Mouse (Mus musculus): ENCODE data around the gene Psma4. TPM values are rescaled to one million over a fixed set of nuclear protein-coding genes. Genes with fewer than 3 reads are reported as not detected.
A peak's percentile ranks its signal among the peaks of the same experiment; 100 is the strongest.
"Not testable (repeated sequence)": the region's sequence is repeated elsewhere in the genome, so short reads cannot be mapped to it uniquely, and the experiment has no call there.

Psma4 gene
- 100 to 1,000 TPM; 158 to 161 TPM for total RNA-seq (2021)

GRCm38 (mm10) chr9:54950575-54951321 is at the start of gene Psma4, which contains the start of gene AY074887:
Psma4 (plus strand) TSS chr9:54950790.
AY074887 (minus strand) TSS chr9:54950998.
- peak; percentile 95 for DNase-seq

GRCm38 (mm10) chr9:54909446-54909845 is 41.1 kb upstream of the Psma4 start:
- DNase-seq, result no peak

- DNase-seq, result no peak
These were observed 35.0 kb upstream of the Psma4 start for GRCm38 (mm10) chr9:54915576-54915975.

- DNase-seq, result no peak
These were observed 34.2 kb upstream of the Psma4 start for GRCm38 (mm10) chr9:54916401-54916800.

GRCm38 (mm10) chr9:54917010-54917677 is 33.4 kb upstream of the Psma4 start, which contains the start of gene Hykk:
Hykk (plus strand) TSS chr9:54917283.
- peak; percentile 90 for DNase-seq

- no peak for DNase-seq
These were observed 32.4 kb upstream of the Psma4 start for GRCm38 (mm10) chr9:54918191-54918590.

GRCm38 (mm10) chr9:54918781-54919180 is 31.8 kb upstream of the Psma4 start:
- DNase-seq, result no peak

- DNase-seq, result no peak
These were observed 30.6 kb upstream of the Psma4 start for GRCm38 (mm10) chr9:54919946-54920345.

GRCm38 (mm10) chr9:54930741-54931140 is 19.8 kb upstream of the Psma4 start:
- no peak for DNase-seq

GRCm38 (mm10) chr9:54931765-54932164 is 18.8 kb upstream of the Psma4 start:
- no peak for DNase-seq

- DNase-seq, result no peak
These were observed 18.2 kb upstream of the Psma4 start for GRCm38 (mm10) chr9:54932379-54932778.

GRCm38 (mm10) chr9:54942071-54942470 is 8.5 kb upstream of the Psma4 start:
- no peak for DNase-seq

- no peak for DNase-seq
These were observed 6.1 kb upstream of the Psma4 start for GRCm38 (mm10) chr9:54944467-54944866.

- no peak for DNase-seq
These were observed 4.3 kb upstream of the Psma4 start for GRCm38 (mm10) chr9:54946256-54946655.

- no peak for DNase-seq
These were observed 1.1 kb upstream of the Psma4 start for GRCm38 (mm10) chr9:54949465-54949864.

- DNase-seq, result not testable (repeated sequence)
These were observed 428 bp upstream of the Psma4 start for GRCm38 (mm10) chr9:54950162-54950561.

- no peak for DNase-seq
These were observed 10.5 kb downstream of the Psma4 start for GRCm38 (mm10) chr9:54961059-54961458.

GRCm38 (mm10) chr9:54963669-54964068 is 13.1 kb downstream of the Psma4 start:
- no peak for DNase-seq

- no peak for DNase-seq
These were observed 19.5 kb downstream of the Psma4 start for GRCm38 (mm10) chr9:54969972-54970637.

GRCm38 (mm10) chr9:54980674-54981073 is 30.1 kb downstream of the Psma4 start, which contains the start of gene Chrna5:
Chrna5 (plus strand) TSS chr9:54980880.
- no peak for DNase-seq

GRCm38 (mm10) chr9:54981291-54982191 is 31.0 kb downstream of the Psma4 start:
- DNase-seq, result peak; percentile 13

GRCm38 (mm10) chr9:54982401-54982800 is 31.8 kb downstream of the Psma4 start:
- no peak for DNase-seq

Data from heart, postnatal 4 days (tissue).